ENCODE assay signal across 7 mouse cellular contexts in the genomic region with DNA sequence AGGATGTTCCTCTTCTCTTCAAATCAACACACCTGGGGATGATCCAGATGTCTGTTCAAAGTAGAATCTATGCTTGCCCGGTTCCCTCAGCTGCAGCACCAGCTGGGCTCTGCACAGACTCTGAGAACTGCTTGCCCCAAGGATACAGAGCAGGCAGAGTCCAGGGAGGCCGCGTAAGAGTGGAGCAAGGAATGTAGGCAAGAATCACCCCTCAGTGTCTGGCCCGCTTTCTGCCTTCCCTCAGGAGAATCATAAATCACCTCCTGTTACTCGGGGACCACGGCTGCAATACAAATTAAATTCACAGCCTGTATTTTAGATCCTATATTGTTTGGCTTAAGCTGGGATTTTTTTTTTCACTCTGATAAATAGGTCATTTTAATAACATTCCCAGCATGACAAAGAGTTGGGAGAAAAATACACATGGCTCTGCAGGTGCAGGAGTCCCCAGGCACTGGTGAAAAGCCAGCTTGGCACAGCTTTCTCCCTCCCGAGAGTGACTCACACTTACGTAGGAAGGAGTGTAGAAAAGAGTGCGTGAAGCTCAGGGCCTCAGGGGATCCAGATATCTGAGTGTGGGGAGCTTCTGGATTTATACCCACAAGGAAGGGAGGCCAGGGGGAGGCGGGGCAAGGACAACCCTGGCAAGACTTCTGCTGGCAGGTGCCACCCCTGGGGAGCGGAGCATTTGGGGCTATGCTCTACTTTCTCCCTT.
DNase-seq lines count a peak whose midpoint lies in the region.

No protein-coding gene starts in this region.

- intact Hi-C loops in gastrocnemius, postnatal 14 days (cut with DNase I; ENCODE audit: low total_unique reads): no loop called here

- DNase-seq in lung, postnatal 36 days: peak; percentile 3
- no peak for DNase-seq in lung, postnatal 25 days (ENCODE audit: low spot score)
- DNase-seq in cerebellum, adult 9-10 months: peak; percentile 88
- peak; percentile 56 for DNase-seq in gastrocnemius, postnatal 14 days
- peak; percentile 72 to 82 for DNase-seq in left cerebral cortex, adult 9 months (ENCODE audit: low spot score in 2 of 2)
- peak; percentile 13 for DNase-seq in right cerebral cortex, postnatal 4 days
- no peak for DNase-seq in MN1 (ENCODE audit: low spot score)

Comparison
In these comparisons a context has a peak if more than half of its experiments do, and no peak if none do; other contexts are left out.
1. DNase-seq: peak in lung, postnatal 36 days (single experiment), cerebellum, adult 9-10 months (single experiment), gastrocnemius, postnatal 14 days (single experiment), left cerebral cortex, adult 9 months (2 of 2) and right cerebral cortex, postnatal 4 days (single experiment); none in lung, postnatal 25 days (single experiment) and MN1 (single experiment).